Mouse (Mus musculus) intestine, postnatal 0 days (tissue): ENCODE data around the gene Ier2. TPM values are rescaled to one million over a fixed set of nuclear protein-coding genes. Genes with fewer than 3 reads are reported as not detected.
A peak's percentile ranks its signal among the peaks of the same experiment; 100 is the strongest.

ENCODE experiments used
- ATAC-seq: fragments of 200-750 bp; cut with Nextera tagmentation; 2 replicates; pipeline ENCODE4 v1.8.0; 2017; ENCODE audit warnings: mild to moderate bottlenecking, moderate TSS enrichment, moderate library complexity
- H3K27ac ChIP-seq: fragments of 300-500 bp; sonication (generic); 2 replicates; pipeline ENCODE4 v1.5.1; 2014; ENCODE audit warnings: mild to moderate bottlenecking, low read depth, low read length, moderate library complexity
- H3K27me3 ChIP-seq: fragments of 300-500 bp; sonication (generic); replicated peaks from 2 replicates; pipeline ENCODE4 v1.6.1; 2014; ENCODE audit warnings: low read length, mixed read lengths; ENCODE audit not compliant: control insufficient read depth, insufficient read depth
- H3K36me3 ChIP-seq: fragments of 300-500 bp; sonication (generic); 2 replicates; pipeline ENCODE4 v1.6.1; 2014; ENCODE audit warnings: mild to moderate bottlenecking, moderate library complexity; ENCODE audit not compliant: control insufficient read depth, insufficient read depth
- H3K4me1 ChIP-seq: fragments of 300-500 bp; sonication (generic); replicated peaks from 2 replicates; pipeline ENCODE4 v1.6.1; 2014; ENCODE audit warnings: antibody characterized with exemption, low read length, mixed read lengths; ENCODE audit not compliant: control insufficient read depth, insufficient read depth
- H3K4me2 ChIP-seq: fragments of 300-500 bp; sonication (generic); replicated peaks from 2 replicates; pipeline ENCODE4 v1.6.1; 2014; ENCODE audit warnings: low read depth, mild to moderate bottlenecking, moderate library complexity
- H3K4me3 ChIP-seq: fragments of 300-500 bp; sonication (generic); 2 replicates; pipeline ENCODE4 v1.5.1; 2014; ENCODE audit warnings: low read depth, low read length
- H3K9ac ChIP-seq: fragments of 300-500 bp; sonication (generic); 2 replicates; pipeline ENCODE4 v1.6.1; 2014; ENCODE audit warnings: mild to moderate bottlenecking, low read depth, low read length
- H3K9me3 ChIP-seq: fragments of 300-500 bp; sonication (generic); 2 replicates; pipeline ENCODE4 v1.6.1; 2016; ENCODE audit warnings: mixed run types; ENCODE audit not compliant: control insufficient read depth
- CTCF ChIP-seq: sonication (generic); IDR thresholded peaks from 2 replicates; pipeline ENCODE4 v1.5.1; 2016; ENCODE audit warnings: low read depth, mild to moderate bottlenecking, control low read depth, antibody characterized with exemption, moderate library complexity
- WGBS: fragments of 180-500 bp; shearing (Covaris S2); extraction: QIAGEN DNeasy Blood & Tissue Kit; methylation state at CpG from one replicate; pipeline ENCODE4 v1.1.7; 2014; 5-methylcytosine and 5-hydroxymethylcytosine counted together
- polyA plus RNA-seq: library from polyadenylated mRNA; unstranded; fragments of >200 nt; fragmentation: Nextera tagmentation; extraction: Ambion mirVana; gene quantifications from 2 replicates; pipeline ENCODE4 v1.2.1, GENCODE M21; 2015

The Ier2 gene
- polyA plus RNA-seq, 1 experiment from 2014 or later: 79.4 TPM

GRCm38 (mm10) chr8:84668081-84668480 is 5.4 kb upstream of the Ier2 start:
- Histone ChIP-seq H3K9me3 (no peaks in the 10 kb centered on the region), H3K4me2 (no peak overlapping the region), H3K27me3 (no peaks in the 10 kb centered on the region), H3K4me1 (0 out of 2 replicates have a peak, but pooled peaks cover 2% of the 10 kb centered on the region), H3K27ac (no peak overlapping the region), H3K9ac (no peak overlapping the region), H3K36me3 (peaks cover 12% of the 10 kb centered on the region; the same call in 1 of the 2 replicates), H3K4me3 (no peak overlapping the region)
- no peak for TF ChIP-seq CTCF
- no peak for ATAC-seq
- 72% methylated on average over 1 of the region's 1 CpGs for WGBS

- Histone ChIP-seq H3K27me3 (no peaks in the 10 kb centered on the region), H3K4me1 (0 out of 2 replicates have a peak, but pooled peaks cover 2% of the 10 kb centered on the region), H3K4me2 (peak overlapping the region; percentile 84), H3K9me3 (no peaks in the 10 kb centered on the region), H3K36me3 (no peaks in the 10 kb centered on the region), H3K4me3 (peak overlapping the region; percentile 84), H3K9ac (peak overlapping the region; percentile 71), H3K27ac (peak overlapping the region; percentile 86)
- ATAC-seq: no peak
- 0 out of 2 replicates have a peak, but pooled peaks have one; percentile 11 for TF ChIP-seq CTCF
- 3% methylated on average over 14 of the region's 14 CpGs for WGBS
Observed at GRCm38 (mm10) chr8:84665385-84665893, 2.8 kb upstream of the Ier2 start.

GRCm38 (mm10) chr8:84664566-84665384 is 2.1 kb upstream of the Ier2 start:
- peak overlapping the region; percentile 84 for H3K4me3 ChIP-seq
- peak; percentile 11; the same call in 1 of the 2 replicates for ATAC-seq
- peak overlapping the region; percentile 71 for H3K9ac ChIP-seq
- no peaks in the 10 kb centered on the region for H3K27me3 ChIP-seq
- no peaks in the 10 kb centered on the region for H3K9me3 ChIP-seq
- peak overlapping the region; percentile 86 for H3K27ac ChIP-seq
- H3K4me2 ChIP-seq: peak overlapping the region; percentile 84
- H3K36me3 ChIP-seq: no peaks in the 10 kb centered on the region
- WGBS: under 1% methylated on average over 29 of the region's 29 CpGs
- peak; percentile 78 for TF ChIP-seq CTCF
- 0 out of 2 replicates have a peak, but pooled peaks cover 2% of the 10 kb centered on the region for H3K4me1 ChIP-seq

- peak overlapping the region; percentile 71 for H3K9ac ChIP-seq
- peak overlapping the region; percentile 84 for H3K4me3 ChIP-seq
- H3K9me3 ChIP-seq: no peaks in the 10 kb centered on the region
- H3K4me1 ChIP-seq: peaks cover 2% of the 10 kb centered on the region; the same call in 1 of the 2 replicates
- peak overlapping the region; percentile 99 for H3K27ac ChIP-seq
- no peak for TF ChIP-seq CTCF
- H3K27me3 ChIP-seq: no peaks in the 10 kb centered on the region
- no peaks in the 10 kb centered on the region for H3K36me3 ChIP-seq
- ATAC-seq: peak; percentile 67
- 2% methylated on average over 43 of the region's 43 CpGs for WGBS
- peak overlapping the region; percentile 84 for H3K4me2 ChIP-seq
Observed at GRCm38 (mm10) chr8:84663483-84664327, 1.1 kb upstream of the Ier2 start.

- peak overlapping the region; percentile 99 for H3K9ac ChIP-seq
- H3K27me3 ChIP-seq: no peaks in the 10 kb centered on the region
- H3K4me3 ChIP-seq: peak overlapping the region; percentile 84
- peak overlapping the region; percentile 84 for H3K4me2 ChIP-seq
- H3K9me3 ChIP-seq: no peaks in the 10 kb centered on the region
- TF ChIP-seq CTCF: no peak
- peak overlapping the region; percentile 99 for H3K27ac ChIP-seq
- no peak for ATAC-seq
- no peaks in the 10 kb centered on the region; the same call in 1 of the 2 replicates for H3K4me1 ChIP-seq
- H3K36me3 ChIP-seq: no peaks in the 10 kb centered on the region
- under 1% methylated on average over 61 of the region's 61 CpGs for WGBS
Observed at GRCm38 (mm10) chr8:84661961-84662571, 586 bp downstream of the Ier2 start.
